ENCODE assay signal across 8 mouse cellular contexts in the genomic region with DNA sequence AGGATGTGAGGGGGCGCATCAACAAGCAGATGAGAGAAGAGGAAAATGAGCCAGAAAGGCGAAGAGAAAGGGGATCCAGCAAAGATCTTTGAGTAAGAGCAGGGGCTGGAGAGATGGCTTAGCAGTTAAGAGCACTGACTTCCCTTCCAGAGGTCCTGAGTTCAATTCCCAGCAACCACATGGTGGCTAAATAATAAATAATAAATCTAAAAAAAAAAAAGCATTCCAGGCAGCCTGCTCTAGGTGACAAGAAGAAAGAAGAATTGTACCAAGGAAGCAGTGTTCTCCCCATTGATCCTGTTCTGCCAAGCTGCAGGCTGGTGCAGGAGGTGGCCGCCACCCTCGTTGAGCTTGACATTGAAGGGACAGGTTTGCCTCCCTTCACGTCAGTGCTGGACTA.
DNase-seq lines count a peak whose midpoint lies in the region; ATAC-seq and TF ChIP-seq lines count a peak whose summit lies in the region.

No protein-coding gene starts in this region.

- H3K27ac ChIP-seq in heart, embryonic 15.5 days, result peak overlapping the region; percentile 86
- no peak overlapping the region for H3K27ac ChIP-seq in MEL (ENCODE audit: control insufficient read depth, low read depth, low read length)
- H3K27ac ChIP-seq in heart, postnatal 0 days (ENCODE audit: low read depth), result peak overlapping the region; percentile 76
- H3K27ac ChIP-seq in macrophage, result no peak overlapping the region

- no peak for TF ChIP-seq RAD21 in MEL (IDR thresholded peaks at IDR 0.05; ENCODE audit: low read depth, low read length)

- no peaks in the 10 kb centered on the region for H3K9me3 ChIP-seq in heart, embryonic 15.5 days (replicated peaks)
- no peaks in the 10 kb centered on the region for H3K9me3 ChIP-seq in MEL (replicated peaks; ENCODE audit: insufficient read depth, low read length)
- H3K9me3 ChIP-seq in heart, postnatal 0 days (replicated peaks; ENCODE audit: control insufficient read depth, low read length), result no peaks in the 10 kb centered on the region

- no peak for DNase-seq in heart, postnatal 36 days
- DNase-seq in MEL (ENCODE audit: low read depth, low spot score), result peak; percentile 47
- no peak for DNase-seq in heart, postnatal 0 days (ENCODE audit: low spot score)
- no peak for DNase-seq in gastrocnemius, adult 18-20 months (ENCODE audit: low spot score)
- no peak for DNase-seq in embryo, embryonic 10 days (ENCODE audit: low spot score)
- no peak for DNase-seq in cerebellum, adult 11-12 months

- no peaks in the 10 kb centered on the region for H3K27me3 ChIP-seq in heart, embryonic 15.5 days
- no peaks in the 10 kb centered on the region for H3K27me3 ChIP-seq in MEL (ENCODE audit: control insufficient read depth in 1 of 2, insufficient read depth in 2 of 2, low read length in 2 of 2)
- H3K27me3 ChIP-seq in heart, postnatal 0 days (ENCODE audit: control insufficient read depth, insufficient read depth, low read length), result no peaks in the 10 kb centered on the region

- intact Hi-C loops in heart, postnatal 36 days (cut with DNase I), result loop anchor here (2.0 kb wide), 3 partner anchors 267 to 373 kb away; partner anchors contain the start of gene 1700064H15Rik

- no peak for TF ChIP-seq CTCF in MEL (IDR thresholded peaks at IDR 0.05 in 2 of 3, conservative IDR thresholded peaks at IDR 0.05 in 1 of 3; ENCODE audit: control insufficient read depth in 1 of 3, insufficient read depth in 1 of 3, low read depth in 2 of 3, low read length in 3 of 3, poor library complexity in 1 of 3, severe bottlenecking in 1 of 3)
- no peak for TF ChIP-seq CTCF in heart, postnatal 0 days (IDR thresholded peaks at IDR 0.05; ENCODE audit: low read depth)

- peaks cover 8% of the 10 kb centered on the region; the same call in 1 of the 2 replicates for H3K36me3 ChIP-seq in heart, embryonic 15.5 days
- H3K36me3 ChIP-seq in MEL (ENCODE audit: control insufficient read depth in 1 of 2, insufficient read depth in 2 of 2, low read length in 2 of 2) (peaks cover 0 to 17% of the 10 kb centered on the region in 2 experiments; a peak in 2 of 4 replicates), macrophage (ENCODE audit: inconsistent target) (no peaks in the 10 kb centered on the region)
- 0 out of 2 replicates have a peak, but pooled peaks cover 4% of the 10 kb centered on the region for H3K36me3 ChIP-seq in heart, postnatal 0 days (replicated peaks; ENCODE audit: control insufficient read depth, insufficient read depth, low read length)

- H3K4me2 ChIP-seq in heart, embryonic 15.5 days, result peak overlapping the region; percentile 87
- peak overlapping the region; percentile 84 for H3K4me2 ChIP-seq in heart, postnatal 0 days (ENCODE audit: low read depth, low read length)

- peaks cover 11% of the 10 kb centered on the region for H3K79me2 ChIP-seq in MEL (ENCODE audit: control insufficient read depth, insufficient read depth, low read length, poor library complexity)
- peaks cover 22% of the 10 kb centered on the region for H3K79me2 ChIP-seq in macrophage (ENCODE audit: inconsistent target)

- no peak for ATAC-seq in heart, embryonic 15.5 days (replicated peaks; ENCODE audit: insufficient number of reproducible peaks, insufficient read depth, low FRiP score, low read depth)
- ATAC-seq in heart, postnatal 0 days (ENCODE audit: insufficient read depth, low read depth), result no peak

- peaks cover 21% of the 10 kb centered on the region for H3K4me1 ChIP-seq in heart, embryonic 15.5 days (replicated peaks)
- H3K4me1 ChIP-seq in MEL (ENCODE audit: control insufficient read depth in 1 of 2, insufficient read depth in 2 of 2, low read length in 2 of 2), result peaks cover 2 to 7% of the 10 kb centered on the region in 2 experiments
- peaks cover 18% of the 10 kb centered on the region; the same call in 1 of the 2 replicates for H3K4me1 ChIP-seq in heart, postnatal 0 days (ENCODE audit: control insufficient read depth, insufficient read depth)

- peak overlapping the region; percentile 76 for H3K4me3 ChIP-seq in heart, embryonic 15.5 days
- H3K4me3 ChIP-seq in MEL (ENCODE audit: control insufficient read depth in 1 of 2, insufficient read depth in 1 of 2, low read depth in 2 of 2, low read length in 2 of 2) (peak overlapping the region; percentile 86), macrophage (ENCODE audit: inconsistent target) (peak overlapping the region; percentile 77)
- H3K4me3 ChIP-seq in heart, postnatal 0 days (ENCODE audit: low read depth, low read length), result peak overlapping the region; percentile 66

- no peak for TF ChIP-seq EP300 in MEL (IDR thresholded peaks at IDR 0.05; ENCODE audit: low read depth in 1 of 2, low read length in 2 of 2)
- TF ChIP-seq EP300 in heart, postnatal 0 days (IDR thresholded peaks at IDR 0.05; ENCODE audit: low read depth), result no peak

- TF ChIP-seq POLR2A in MEL (IDR thresholded peaks at IDR 0.05; ENCODE audit: control insufficient read depth in 1 of 2, insufficient read depth in 1 of 2, low read depth in 1 of 2, low read length in 2 of 2, poor library complexity in 1 of 2), result no peak

- H3K9ac ChIP-seq in heart, embryonic 15.5 days, result peak overlapping the region; percentile 74
- H3K9ac ChIP-seq in MEL (ENCODE audit: control insufficient read depth, low read depth, low read length, poor library complexity, severe bottlenecking), result peak overlapping the region; percentile 78
- peak overlapping the region; percentile 60 for H3K9ac ChIP-seq in heart, postnatal 0 days (replicated peaks; ENCODE audit: low read depth, low read length)

- WGBS in heart, embryonic 15.5 days, result 30% methylated on average over 5 of the region's 5 CpGs
- WGBS in heart, postnatal 0 days, result 26% methylated on average over 5 of the region's 5 CpGs
- 55% methylated on average over 5 of the region's 5 CpGs for WGBS in macrophage (ENCODE audit: missing documents)

TF ChIP-seq in MEL, 35 proteins besides CTCF, POLR2A, EP300 and RAD21:
- 0 out of 2 replicates have a peak, but pooled peaks have one; percentile 55 for TF ChIP-seq UBTF (IDR thresholded peaks at IDR 0.05; ENCODE audit: borderline replicate concordance, insufficient read depth, low read depth, low read length)
- TF ChIP-seq TBP (IDR thresholded peaks at IDR 0.05; ENCODE audit: low read depth, low read length), result peak; percentile 68
- TF ChIP-seq E2F4 (IDR thresholded peaks at IDR 0.05; ENCODE audit: borderline replicate concordance, low read depth, low read length), result no peak
TF ChIP-seq in MEL: peak in this region for 2.

Comparison
In these comparisons a context has a peak if more than half of its experiments do, and no peak if none do; other contexts are left out.
1. H3K27ac ChIP-seq: peak in heart, embryonic 15.5 days (single experiment) and heart, postnatal 0 days (single experiment); none in MEL (single experiment) and macrophage (single experiment).
2. Peak in every context shown above with its lines, with median percentiles within 50 percentile points of each other: H3K4me3 ChIP-seq and H3K9ac ChIP-seq.